Mouse (Mus musculus): ENCODE data around the gene Lrrc19. TPM values are rescaled to one million over a fixed set of nuclear protein-coding genes. Genes with fewer than 3 reads are reported as not detected.

Lrrc19 gene
- polyA plus RNA-seq (2014; fragmentation: Illumina TruSeq; extraction: RNeasy Lipid Tissue Mini Kit (QIAGEN cat#74804); ENCODE audit: low read depth, low replicate concordance), result not detected

GRCm38 (mm10) chr4:94649920-94650319 lies at the start of gene Lrrc19:
Gene Lrrc19 (minus strand): TSS chr4:94650144.

GRCm38 (mm10) chr4:94613972-94614626 lies 35.8 kb downstream of the Lrrc19 start, which contains the start of gene Ift74:
Gene Ift74 (plus strand): TSS chr4:94614491.

GRCm38 (mm10) chr4:94603031-94603629 lies 46.8 kb downstream of the Lrrc19 start, which contains the start of gene Plaa:
Gene Plaa (minus strand): TSS chr4:94603244.

Other genes starting within 250 kb of the Lrrc19 start
- not detected for gene Gm10306, start 93.6 kb downstream of the Lrrc19 start, polyA plus RNA-seq (2014; fragmentation: Illumina TruSeq; extraction: RNeasy Lipid Tissue Mini Kit (QIAGEN cat#74804); ENCODE audit: low read depth, low replicate concordance)
- 9.0 TPM for gene Caap1, start 93.3 kb downstream of the Lrrc19 start, polyA plus RNA-seq (2014; fragmentation: Illumina TruSeq; extraction: RNeasy Lipid Tissue Mini Kit (QIAGEN cat#74804); ENCODE audit: low read depth, low replicate concordance)
- gene Plaa, start 46.9 kb downstream of the Lrrc19 start, polyA plus RNA-seq (2014; fragmentation: Illumina TruSeq; extraction: RNeasy Lipid Tissue Mini Kit (QIAGEN cat#74804); ENCODE audit: low read depth, low replicate concordance), result 37.5 TPM
- 17.6 TPM for gene Ift74, start 35.7 kb downstream of the Lrrc19 start, polyA plus RNA-seq (2014; fragmentation: Illumina TruSeq; extraction: RNeasy Lipid Tissue Mini Kit (QIAGEN cat#74804); ENCODE audit: low read depth, low replicate concordance)
- gene Tek, start 89.1 kb upstream of the Lrrc19 start, polyA plus RNA-seq (2014; fragmentation: Illumina TruSeq; extraction: RNeasy Lipid Tissue Mini Kit (QIAGEN cat#74804); ENCODE audit: low read depth, low replicate concordance), result 13.5 TPM

Data from adipose tissue, adult 10 weeks (tissue).